Mouse (Mus musculus) olfactory bulb, adult 2 months (tissue): ENCODE measurements around the gene Slc28a2. TPM values are rescaled to one million over a fixed set of nuclear protein-coding genes. Genes with fewer than 3 reads are reported as not detected.
"Not testable (repeated sequence)": the region's sequence is repeated elsewhere in the genome, so short reads cannot be mapped to it uniquely, and the experiment has no call there.

ENCODE experiments used
- H3K27ac ChIP-seq: fragments of 200-500 bp; 2 replicates; pipeline ENCODE4 v1.5.1; 2012; ENCODE audit warnings: low read depth, low read length; ENCODE audit not compliant: insufficient read depth
- H3K4me1 ChIP-seq: fragments of 200-500 bp; 2 replicates; pipeline ENCODE4 v1.6.1; 2012; ENCODE audit warnings: low read length; ENCODE audit not compliant: control insufficient read depth, insufficient read depth
- H3K4me3 ChIP-seq: fragments of 200-500 bp; 2 replicates; pipeline ENCODE4 v1.5.1; 2012; ENCODE audit warnings: mild to moderate bottlenecking, low read depth, low read length, moderate library complexity; ENCODE audit not compliant: insufficient read depth
- CTCF ChIP-seq: fragments of 200-500 bp; IDR thresholded peaks from 2 replicates; pipeline ENCODE4 v1.5.1; 2012; ENCODE audit warnings: low read depth, mild to moderate bottlenecking, low read length, moderate library complexity; ENCODE audit not compliant: insufficient read depth
- POLR2A ChIP-seq: fragments of 200-500 bp; IDR thresholded peaks from 2 replicates; pipeline ENCODE4 v1.6.1; 2012; ENCODE audit warnings: mild to moderate bottlenecking, low read depth, low read length, moderate library complexity; ENCODE audit not compliant: insufficient read depth
- WGBS: fragments of 180-500 bp; shearing (Covaris S2); methylation state at CpG from one replicate; pipeline ENCODE4 v1.1.7; 2018; 5-methylcytosine and 5-hydroxymethylcytosine counted together
- polyA plus RNA-seq: library from polyadenylated mRNA; stranded (reverse); fragments of >200 nt; gene quantifications from 2 replicates; pipeline ENCODE4 v1.2.4, GENCODE M21; 2012; ENCODE audit warnings: low replicate concordance; ENCODE audit not compliant: missing spikeins, insufficient read depth, insufficient read length

Slc28a2 gene
- not detected in 2 replicates for polyA plus RNA-seq

GRCm38 (mm10) chr2:122426200-122426599 lies at the start of gene Slc28a2:
Gene Slc28a2, plus strand, starts transcription at chr2:122426477.
- not testable (repeated sequence) for H3K27ac ChIP-seq, H3K4me1 ChIP-seq, H3K4me3 ChIP-seq
- WGBS, result 66% methylated on average over 3 of the region's 3 CpGs

- WGBS, result under 1% methylated on average over 28 of the region's 28 CpGs
- peaks cover 4% of the 10 kb centered on the region for H3K4me1 ChIP-seq
- peak overlapping the region; percentile 71 for H3K4me3 ChIP-seq
- H3K27ac ChIP-seq, result peak overlapping the region; percentile 90
- TF ChIP-seq CTCF, result no peak
- peak; percentile 84 for TF ChIP-seq POLR2A
Measured at GRCm38 (mm10) chr2:122377215-122377674, 49.0 kb upstream of the Slc28a2 start.

GRCm38 (mm10) chr2:122377751-122378246 lies 48.5 kb upstream of the Slc28a2 start:
- H3K27ac ChIP-seq, result peak overlapping the region; percentile 90
- under 1% methylated on average over 26 of the region's 26 CpGs for WGBS
- peaks cover 4% of the 10 kb centered on the region for H3K4me1 ChIP-seq
- peak overlapping the region; percentile 71 for H3K4me3 ChIP-seq
- TF ChIP-seq POLR2A (no peak), CTCF (no peak)

GRCm38 (mm10) chr2:122378421-122379291 lies 47.6 kb upstream of the Slc28a2 start:
- 25% methylated on average over 8 of the region's 8 CpGs for WGBS
- Histone ChIP-seq H3K4me3 (no peak overlapping the region), H3K4me1 (peaks cover 4% of the 10 kb centered on the region), H3K27ac (no peak overlapping the region)
- TF ChIP-seq CTCF (no peak), POLR2A (no peak)

- H3K4me1 ChIP-seq, result peaks cover 4% of the 10 kb centered on the region
- WGBS, result 53% methylated on average over 2 of the region's 2 CpGs
- no peak overlapping the region for H3K27ac ChIP-seq
- TF ChIP-seq POLR2A (no peak), CTCF (no peak)
- H3K4me3 ChIP-seq, result no peak overlapping the region
Measured at GRCm38 (mm10) chr2:122379292-122379650, 47.0 kb upstream of the Slc28a2 start.

- H3K4me1 ChIP-seq, result peaks cover 4% of the 10 kb centered on the region
- H3K4me3 ChIP-seq, result 0 out of 2 replicates have a peak overlapping the region, but pooled peaks have one; percentile 8
- WGBS, result 5% methylated on average over 11 of the region's 11 CpGs
- TF ChIP-seq CTCF (no peak), POLR2A (no peak)
- no peak overlapping the region for H3K27ac ChIP-seq
Measured at GRCm38 (mm10) chr2:122380768-122381311, 45.4 kb upstream of the Slc28a2 start.

- Histone ChIP-seq H3K4me1 (peaks cover 4% of the 10 kb centered on the region), H3K4me3 (no peak overlapping the region), H3K27ac (no peak overlapping the region)
- TF ChIP-seq POLR2A, result no peak
- TF ChIP-seq CTCF, result no peak
- 81% methylated on average over 16 of the region's 16 CpGs for WGBS
Measured at GRCm38 (mm10) chr2:122381329-122382103, 44.8 kb upstream of the Slc28a2 start.

GRCm38 (mm10) chr2:122382121-122382520 lies 44.2 kb upstream of the Slc28a2 start:
- WGBS, result 87% methylated on average over 6 of the region's 6 CpGs
- TF ChIP-seq POLR2A (no peak), CTCF (no peak)
- Histone ChIP-seq H3K27ac (no peak overlapping the region), H3K4me1 (peaks cover 4% of the 10 kb centered on the region), H3K4me3 (no peak overlapping the region)

GRCm38 (mm10) chr2:122385095-122385494 lies 41.2 kb upstream of the Slc28a2 start:
- peaks cover 4% of the 10 kb centered on the region for H3K4me1 ChIP-seq
- no peak overlapping the region for H3K4me3 ChIP-seq
- WGBS, result 46% methylated on average over 3 of the region's 3 CpGs

GRCm38 (mm10) chr2:122387135-122387534 lies 39.1 kb upstream of the Slc28a2 start:
- not testable (repeated sequence) for H3K4me1 ChIP-seq, H3K27ac ChIP-seq, H3K4me3 ChIP-seq
- WGBS, result 95% methylated on average over 3 of the region's 3 CpGs

More at GRCm38 (mm10) chr2:122385095-122385494, 41.2 kb upstream of the Slc28a2 start:
- TF ChIP-seq POLR2A, result no peak
- TF ChIP-seq CTCF, result no peak
- no peak overlapping the region for H3K27ac ChIP-seq
